Mouse (Mus musculus): ENCODE data around the gene Cdh22. TPM values are rescaled to one million over a fixed set of nuclear protein-coding genes. Genes with fewer than 3 reads are reported as not detected.

Gene Cdh22
- total RNA-seq (2021) = 10 to 100 TPM; 12.9 to 13.0 TPM

- peak; percentile 59 to 69 for DNase-seq (ENCODE audit: extremely low spot score in 1 of 2, low spot score in 1 of 2)
These were observed at the start of gene Cdh22 for GRCm38 (mm10) chr2:165234613-165235291. TSS of gene Cdh22 (minus strand) at chr2:165234853.

DNA sequence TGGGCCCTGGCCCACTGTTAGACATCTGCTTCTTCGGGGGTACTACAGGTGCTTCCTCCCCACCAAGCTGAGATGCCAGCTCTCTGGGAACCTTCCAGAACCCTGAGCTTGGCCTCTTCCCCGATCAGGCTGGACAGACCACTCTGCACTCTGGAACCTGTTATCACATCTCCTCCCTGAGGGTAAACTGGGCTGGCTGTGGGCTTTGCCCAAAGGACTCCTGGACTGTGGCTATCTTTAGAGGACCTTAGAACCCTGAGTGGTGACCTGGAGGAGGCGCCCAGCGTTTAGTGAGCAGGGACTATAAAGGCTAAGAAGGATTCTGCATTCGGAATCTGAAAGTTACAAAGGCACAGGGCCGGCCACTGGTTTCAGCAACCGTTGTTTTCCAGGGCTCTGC is 49.7 kb upstream of the Cdh22 start:
- no peak for DNase-seq (ENCODE audit: extremely low spot score in 1 of 2, low spot score in 1 of 2)

GRCm38 (mm10) chr2:165283644-165284043 is 49.0 kb upstream of the Cdh22 start:
- no peak for DNase-seq (ENCODE audit: extremely low spot score in 1 of 2, low spot score in 1 of 2)

GRCm38 (mm10) chr2:165281779-165282311 is 47.2 kb upstream of the Cdh22 start:
- no peak for DNase-seq (ENCODE audit: extremely low spot score in 1 of 2, low spot score in 1 of 2)

- DNase-seq (ENCODE audit: extremely low spot score in 1 of 2, low spot score in 1 of 2) = no peak
These were observed 44.7 kb upstream of the Cdh22 start for GRCm38 (mm10) chr2:165279351-165279750.

DNA sequence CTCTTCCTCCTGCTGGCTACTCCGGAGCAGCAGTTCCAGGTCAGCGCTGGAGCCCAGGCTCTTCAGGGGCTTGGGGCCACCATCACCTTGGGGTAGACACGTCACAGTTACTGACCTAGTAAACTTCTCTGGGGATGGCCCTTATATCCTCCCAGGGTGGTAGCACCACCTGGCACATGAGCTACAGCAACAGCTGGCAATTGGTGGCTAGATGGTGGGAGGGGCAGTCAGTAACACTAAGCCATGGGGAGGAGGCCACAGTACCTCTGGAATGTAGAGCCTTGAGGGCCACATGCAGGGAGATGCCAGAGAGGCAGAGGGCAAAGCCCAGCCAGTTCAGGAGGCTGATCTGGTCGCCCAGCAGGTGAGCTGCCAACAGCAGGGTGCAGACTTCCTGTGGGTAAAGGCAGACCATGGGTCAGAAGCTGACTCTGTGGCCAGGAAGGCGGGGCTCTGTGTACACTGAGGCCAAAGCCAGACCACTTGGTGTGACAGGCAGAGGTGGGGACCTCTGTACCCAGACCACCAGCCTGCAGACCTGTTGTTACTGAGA is 42.6 kb upstream of the Cdh22 start:
- DNase-seq (ENCODE audit: extremely low spot score in 1 of 2, low spot score in 1 of 2) = no peak

GRCm38 (mm10) chr2:165275824-165276223 is 41.2 kb upstream of the Cdh22 start:
- peak; percentile 75 to 87 for DNase-seq (ENCODE audit: extremely low spot score in 1 of 2, low spot score in 1 of 2)

DNA sequence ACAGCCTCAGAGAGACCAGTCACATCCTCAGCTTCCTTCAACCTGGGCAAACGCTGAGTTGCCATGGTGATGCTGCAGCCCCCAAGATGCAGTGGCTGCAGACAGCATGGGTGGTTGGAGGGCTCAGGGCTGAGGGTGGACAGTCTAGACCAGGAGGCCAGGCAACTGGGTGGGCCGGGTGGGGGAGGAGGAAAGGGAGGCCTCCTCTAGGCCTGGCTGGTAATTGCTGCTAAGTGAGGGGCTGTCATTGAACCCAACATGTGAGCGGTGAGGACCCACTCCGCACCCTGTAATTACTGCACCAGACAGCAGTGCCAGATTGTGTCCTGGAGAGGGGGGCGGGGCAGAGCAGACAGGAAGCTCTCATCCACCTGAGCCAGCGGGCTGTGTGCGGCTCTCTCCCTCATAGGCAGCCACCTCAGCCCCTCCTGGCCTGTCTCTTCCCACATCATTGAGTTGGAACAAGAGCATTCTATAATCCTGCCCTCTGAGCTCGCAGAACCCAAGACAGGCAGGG is 40.5 kb upstream of the Cdh22 start:
- no peak for DNase-seq (ENCODE audit: extremely low spot score in 1 of 2, low spot score in 1 of 2)

GRCm38 (mm10) chr2:165273589-165273988 is 38.9 kb upstream of the Cdh22 start:
- no peak for DNase-seq (ENCODE audit: extremely low spot score in 1 of 2, low spot score in 1 of 2)

DNA sequence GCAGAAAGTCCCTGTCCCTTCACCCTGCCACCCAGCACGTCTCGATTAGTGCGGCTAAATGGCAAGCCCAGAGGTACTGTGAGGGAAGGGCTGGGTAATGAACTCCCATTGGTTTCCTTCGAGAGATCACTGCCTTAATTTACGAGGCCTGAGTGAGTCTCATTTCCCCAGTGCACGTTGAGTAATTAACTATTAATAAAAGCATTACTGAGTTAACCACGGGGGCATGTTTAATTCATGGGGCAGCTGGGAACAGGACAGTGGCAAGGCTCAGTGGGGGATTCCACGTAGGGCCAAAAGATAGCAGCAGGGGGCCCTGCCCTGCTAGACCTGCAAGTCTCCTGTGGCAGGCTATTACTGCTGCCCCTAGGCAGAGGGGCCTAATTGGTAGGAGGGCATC is 36.7 kb upstream of the Cdh22 start:
- DNase-seq (ENCODE audit: extremely low spot score in 1 of 2, low spot score in 1 of 2) = no peak

- DNase-seq (ENCODE audit: extremely low spot score in 1 of 2, low spot score in 1 of 2) = no peak
These were observed 36.2 kb upstream of the Cdh22 start for GRCm38 (mm10) chr2:165270858-165271257.

GRCm38 (mm10) chr2:165266739-165267138 is 32.1 kb upstream of the Cdh22 start:
- DNase-seq (ENCODE audit: extremely low spot score in 1 of 2, low spot score in 1 of 2) = no peak

- DNase-seq (ENCODE audit: extremely low spot score in 1 of 2, low spot score in 1 of 2) = no peak
These were observed 29.2 kb upstream of the Cdh22 start for GRCm38 (mm10) chr2:165263861-165264260.

- no peak for DNase-seq (ENCODE audit: extremely low spot score in 1 of 2, low spot score in 1 of 2)
These were observed 27.8 kb upstream of the Cdh22 start for GRCm38 (mm10) chr2:165262274-165262990.

DNA sequence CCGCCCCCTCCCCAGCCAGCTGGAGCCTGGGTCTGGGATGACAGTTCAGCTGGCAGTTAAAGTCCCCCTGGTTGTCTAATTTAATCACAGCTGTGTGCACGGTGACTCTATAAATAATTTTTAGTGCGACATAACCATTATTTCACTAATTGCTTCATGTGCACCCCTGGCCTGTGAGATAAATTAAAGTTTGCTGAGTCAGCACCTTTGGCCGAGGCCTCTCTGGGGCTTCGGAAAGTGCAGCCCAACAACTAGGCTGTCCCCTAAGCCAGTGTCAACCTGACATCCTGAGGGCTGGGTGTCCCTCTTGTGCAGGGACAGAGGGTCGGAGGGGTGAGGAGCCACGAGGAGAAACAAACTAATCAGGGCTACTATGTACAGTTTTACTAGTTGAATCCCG is 25.2 kb upstream of the Cdh22 start:
- no peak for DNase-seq (ENCODE audit: extremely low spot score in 1 of 2, low spot score in 1 of 2)

DNA sequence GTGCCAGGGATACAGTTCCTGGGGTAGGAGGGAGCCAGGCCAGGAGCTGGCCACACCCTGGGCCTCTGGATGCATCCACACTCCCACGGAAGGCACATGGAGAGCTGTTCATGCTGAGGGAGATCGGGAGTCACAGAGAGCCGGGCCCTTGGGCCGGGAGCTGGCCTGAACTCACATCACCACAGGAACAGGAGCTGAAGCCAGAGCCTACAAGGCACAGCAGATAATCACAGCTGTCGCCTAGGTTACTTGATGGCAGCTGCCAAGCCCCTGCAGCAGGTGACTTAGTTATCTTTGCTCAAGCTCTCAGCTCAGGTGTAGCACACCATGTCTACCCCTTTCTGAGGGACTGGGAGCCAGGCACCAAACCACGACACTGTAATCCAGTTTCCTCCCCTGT is 23.7 kb upstream of the Cdh22 start:
- no peak for DNase-seq (ENCODE audit: extremely low spot score in 1 of 2, low spot score in 1 of 2)

GRCm38 (mm10) chr2:165257151-165257834 is 22.6 kb upstream of the Cdh22 start:
- DNase-seq (ENCODE audit: extremely low spot score in 1 of 2, low spot score in 1 of 2) = no peak

DNA sequence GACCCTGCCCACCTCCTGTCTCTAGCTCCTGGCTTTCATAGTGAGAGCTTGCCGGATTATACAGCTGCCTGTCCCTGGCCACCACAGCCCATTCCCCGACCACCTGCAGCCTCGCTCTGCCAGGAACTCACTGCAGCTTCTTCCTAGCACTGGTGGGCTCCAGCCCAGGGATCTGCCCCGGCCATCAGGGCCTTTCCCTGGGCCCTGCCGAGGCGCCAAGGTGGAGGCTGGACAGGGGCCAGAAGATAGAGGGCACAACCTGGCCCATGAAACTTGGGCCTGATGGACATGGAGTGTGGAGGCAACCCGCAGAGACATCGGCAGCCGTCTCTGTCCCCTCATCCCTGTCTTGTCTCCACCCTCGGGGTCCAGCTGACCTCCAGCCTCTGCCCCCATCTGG is 21.6 kb upstream of the Cdh22 start:
- DNase-seq (ENCODE audit: extremely low spot score in 1 of 2, low spot score in 1 of 2) = no peak

- no peak for DNase-seq (ENCODE audit: extremely low spot score in 1 of 2, low spot score in 1 of 2)
These were observed 19.2 kb upstream of the Cdh22 start for GRCm38 (mm10) chr2:165253867-165254266.

DNA sequence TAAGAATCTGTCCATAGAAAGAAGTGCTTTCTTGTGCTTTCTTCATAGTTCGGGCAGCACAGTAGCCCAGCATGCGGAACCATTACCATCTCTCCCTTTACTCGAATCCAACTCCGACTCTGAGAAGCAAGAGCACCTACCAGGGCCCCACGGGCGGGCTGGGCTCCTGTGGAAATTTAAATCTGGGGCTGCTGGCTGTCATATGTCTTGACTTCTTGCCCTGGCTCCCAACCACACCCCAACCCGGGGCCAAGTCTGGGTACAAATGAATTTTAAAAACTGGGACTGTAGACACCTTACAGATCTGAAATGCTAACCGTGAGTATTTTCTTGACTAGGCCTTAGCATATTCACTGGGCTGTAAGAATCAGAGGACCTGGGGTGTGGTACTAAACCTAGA is 18.6 kb upstream of the Cdh22 start:
- DNase-seq (ENCODE audit: extremely low spot score in 1 of 2, low spot score in 1 of 2) = no peak

DNA sequence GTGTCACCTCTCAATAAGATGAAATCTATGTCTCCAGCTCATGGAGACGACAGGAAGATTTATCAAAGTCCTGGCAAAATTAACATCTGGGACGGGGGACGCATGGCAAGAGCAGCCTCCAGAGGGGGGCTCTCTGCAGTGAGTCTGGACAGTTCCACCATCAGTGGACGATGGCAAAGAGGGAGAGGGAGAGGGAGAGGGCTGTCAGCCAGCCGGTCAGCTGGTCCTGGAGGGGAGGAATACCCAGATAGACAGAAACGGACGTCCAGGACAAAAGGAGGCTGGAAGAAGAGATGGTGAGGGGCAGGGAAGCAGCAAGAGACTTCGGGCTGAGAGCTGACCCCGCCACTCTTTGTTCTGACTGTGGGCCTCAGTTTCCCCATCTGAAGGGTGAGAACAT is 18.1 kb upstream of the Cdh22 start:
- DNase-seq (ENCODE audit: extremely low spot score in 1 of 2, low spot score in 1 of 2) = no peak
